Mouse (Mus musculus): ENCODE results near the gene Hoxd12. TPM values are rescaled to one million over a fixed set of nuclear protein-coding genes. Genes with fewer than 3 reads are reported as not detected.

Hoxd12 gene
- polyA plus RNA-seq (2012; fragmentation: generic; extraction: Trizol) = not detected
- long read RNA-seq, experiment 1 = 0 reads
- long read RNA-seq, experiment 2 = 0 reads

DNA sequence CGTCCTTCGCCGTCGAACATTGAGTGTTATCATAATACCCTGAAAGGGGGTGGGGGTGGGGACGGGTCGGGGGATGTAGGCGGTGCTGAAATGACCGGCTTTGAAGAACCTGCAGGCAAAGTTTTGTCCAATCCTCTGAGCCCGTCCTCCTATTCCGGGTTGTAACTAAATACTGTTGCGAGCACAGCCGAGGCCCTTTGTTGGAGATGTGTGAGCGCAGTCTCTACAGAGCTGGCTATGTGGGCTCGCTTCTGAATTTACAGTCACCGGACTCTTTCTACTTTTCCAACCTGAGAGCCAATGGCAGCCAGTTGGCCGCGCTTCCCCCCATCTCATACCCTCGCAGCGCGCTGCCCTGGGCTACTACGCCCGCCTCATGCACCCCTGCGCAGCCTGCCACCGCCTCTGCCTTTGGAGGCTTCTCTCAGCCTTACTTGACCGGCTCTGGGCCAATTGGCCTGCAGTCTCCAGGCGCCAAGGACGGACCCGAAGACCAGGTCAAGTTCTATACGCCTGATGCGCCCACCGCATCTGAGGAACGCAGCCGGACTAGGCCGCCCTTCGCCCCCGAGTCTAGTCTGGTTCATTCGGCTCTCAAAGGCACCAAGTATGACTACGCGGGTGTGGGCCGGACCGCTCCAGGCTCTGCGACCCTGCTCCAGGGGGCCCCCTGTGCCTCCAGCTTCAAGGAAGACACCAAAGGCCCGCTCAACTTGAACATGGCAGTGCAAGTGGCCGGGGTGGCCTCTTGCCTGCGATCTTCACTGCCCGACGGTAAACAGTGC, at the start of gene Hoxd12:
Gene Hoxd12 (plus strand): TSS at position 133 of the 785 bp plus-strand sequence.
- TF ChIP-seq MAX (IDR thresholded peaks at IDR 0.05) = no peak
- TF ChIP-seq CTCF (IDR thresholded peaks at IDR 0.05; ENCODE audit: control insufficient read depth, insufficient read depth, insufficient read length) = no peak
- no peak for TF ChIP-seq CEBPB (IDR thresholded peaks at IDR 0.05; ENCODE audit: low read depth)
- TF ChIP-seq USF1 (IDR thresholded peaks at IDR 0.05; ENCODE audit: low read depth) = no peak
- no peak for TF ChIP-seq MYOD1 (IDR thresholded peaks at IDR 0.05; ENCODE audit: control insufficient read depth, insufficient read length, low read depth)

DNA sequence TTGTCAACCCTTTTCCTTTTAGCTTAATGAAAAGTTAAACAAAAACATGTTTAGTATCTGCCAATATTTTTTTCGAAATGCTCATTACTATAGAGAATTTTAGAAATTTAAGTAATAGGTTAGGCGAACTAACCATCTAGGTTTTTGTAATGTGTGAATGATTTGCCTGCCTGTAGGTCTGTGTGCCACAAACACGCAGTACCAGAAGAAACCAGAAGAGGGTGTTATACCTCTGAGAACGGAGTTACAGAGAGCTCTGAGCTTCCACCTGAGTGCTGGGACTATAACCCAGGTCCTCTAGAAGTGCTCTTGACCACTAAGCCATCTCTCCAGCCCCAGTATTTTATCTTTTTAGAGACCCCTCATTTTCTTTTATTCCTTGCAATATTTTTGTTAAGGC, 39.4 kb upstream of the Hoxd12 start:
- Histone ChIP-seq H3K27me3 (ENCODE audit: control insufficient read depth, insufficient read depth, insufficient read length) (no peaks in the 10 kb centered on the region), H3K36me3 (ENCODE audit: control insufficient read depth, insufficient read depth) (no peaks in the 10 kb centered on the region), H3K79me2 (ENCODE audit: control insufficient read depth, insufficient read depth) (no peaks in the 10 kb centered on the region), H3K79me3 (ENCODE audit: low read depth) (no peaks in the 10 kb centered on the region), H3K4me3 (ENCODE audit: insufficient read depth, poor library complexity, severe bottlenecking) (no peak overlapping the region), H3ac (ENCODE audit: control insufficient read depth, insufficient read length, low read depth) (no peak overlapping the region)
- no peak for TF ChIP-seq USF1 (IDR thresholded peaks at IDR 0.05; ENCODE audit: low read depth)
- no peak for TF ChIP-seq CEBPB (IDR thresholded peaks at IDR 0.05; ENCODE audit: low read depth)
- TF ChIP-seq FOSL1 (IDR thresholded peaks at IDR 0.05; ENCODE audit: insufficient read depth, low read length, poor library complexity, severe bottlenecking) = no peak
- no peak for TF ChIP-seq CTCF (IDR thresholded peaks at IDR 0.05; ENCODE audit: control insufficient read depth, insufficient read depth, insufficient read length)
- no peak for TF ChIP-seq MYOG (IDR thresholded peaks at IDR 0.05; ENCODE audit: control insufficient read depth, extremely low read depth, insufficient read length)
- no peak for TF ChIP-seq MAX (IDR thresholded peaks at IDR 0.05)
- TF ChIP-seq MYOD1 (IDR thresholded peaks at IDR 0.05; ENCODE audit: control insufficient read depth, insufficient read length, low read depth) = no peak

More for the DNA sequence above, at the start of gene Hoxd12:
- H3K79me3 ChIP-seq (ENCODE audit: low read depth) = no peaks in the 10 kb centered on the region
- no peaks in the 10 kb centered on the region for H3K79me2 ChIP-seq (ENCODE audit: control insufficient read depth, insufficient read depth)
- peaks cover 46% of the 10 kb centered on the region for H3K27me3 ChIP-seq (ENCODE audit: control insufficient read depth, insufficient read depth, insufficient read length)
- H3K4me3 ChIP-seq (ENCODE audit: insufficient read depth, poor library complexity, severe bottlenecking) = no peak within 1 kb of the TSS
- no peaks in the 10 kb centered on the region for H3K36me3 ChIP-seq (ENCODE audit: control insufficient read depth, insufficient read depth)
- no peak within 1 kb of the TSS for H3ac ChIP-seq (ENCODE audit: control insufficient read depth, insufficient read length, low read depth)

DNA sequence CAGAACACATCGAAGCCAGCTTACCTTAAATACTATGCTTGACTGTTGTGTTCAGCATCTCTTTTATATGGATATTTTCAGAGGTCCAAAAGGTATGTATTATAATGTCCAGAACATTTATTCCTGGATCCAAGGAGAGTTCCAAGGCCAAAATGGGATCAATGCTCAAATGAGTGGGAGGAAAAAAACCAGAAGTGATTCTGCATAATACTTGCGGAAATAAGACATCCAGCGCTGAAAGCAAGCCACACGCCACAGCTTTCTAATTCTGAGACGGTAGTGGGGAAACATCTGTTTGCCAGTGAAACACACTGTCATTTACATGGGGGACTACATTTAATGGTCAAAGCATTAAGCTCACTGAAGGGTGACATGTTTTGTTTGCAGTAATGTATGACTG, 32.4 kb upstream of the Hoxd12 start:
- peaks cover 7% of the 10 kb centered on the region for H3K27me3 ChIP-seq (ENCODE audit: control insufficient read depth, insufficient read depth, insufficient read length)
- no peaks in the 10 kb centered on the region for H3K79me3 ChIP-seq (ENCODE audit: low read depth)
- no peaks in the 10 kb centered on the region for H3K79me2 ChIP-seq (ENCODE audit: control insufficient read depth, insufficient read depth)
- no peak overlapping the region for H3K4me3 ChIP-seq (ENCODE audit: insufficient read depth, poor library complexity, severe bottlenecking)
- TF ChIP-seq USF1 (IDR thresholded peaks at IDR 0.05; ENCODE audit: low read depth) = no peak
- TF ChIP-seq FOSL1 (IDR thresholded peaks at IDR 0.05; ENCODE audit: insufficient read depth, low read length, poor library complexity, severe bottlenecking) = no peak
- TF ChIP-seq CTCF (IDR thresholded peaks at IDR 0.05; ENCODE audit: control insufficient read depth, insufficient read depth, insufficient read length) = no peak
- TF ChIP-seq MAX (IDR thresholded peaks at IDR 0.05) = no peak
- TF ChIP-seq MYOG (IDR thresholded peaks at IDR 0.05; ENCODE audit: control insufficient read depth, extremely low read depth, insufficient read length) = no peak
- TF ChIP-seq CEBPB (IDR thresholded peaks at IDR 0.05; ENCODE audit: low read depth) = no peak
- TF ChIP-seq MYOD1 (IDR thresholded peaks at IDR 0.05; ENCODE audit: control insufficient read depth, insufficient read length, low read depth) = no peak
- no peak overlapping the region for H3ac ChIP-seq (ENCODE audit: control insufficient read depth, insufficient read length, low read depth)
- H3K36me3 ChIP-seq (ENCODE audit: control insufficient read depth, insufficient read depth) = no peaks in the 10 kb centered on the region

DNA sequence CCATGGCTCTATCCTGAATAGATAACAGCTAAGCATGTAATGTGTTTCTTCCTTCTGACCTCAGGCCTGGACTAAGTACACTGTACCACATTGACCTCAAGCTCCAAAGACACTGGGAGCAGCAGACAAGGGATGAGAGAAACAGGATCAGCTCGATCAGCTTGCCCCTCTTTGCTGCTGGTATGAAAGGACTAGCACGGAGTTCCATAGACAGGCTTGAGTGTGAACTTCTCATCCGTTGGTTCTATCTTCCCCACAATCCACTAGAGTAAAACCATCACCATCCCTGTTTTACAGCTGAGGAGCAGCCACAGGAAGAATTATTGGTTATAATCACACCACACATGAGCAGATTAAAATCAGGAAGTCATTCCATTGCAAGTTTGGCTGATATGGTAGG, 29.2 kb upstream of the Hoxd12 start:
- Histone ChIP-seq H3K27me3 (ENCODE audit: control insufficient read depth, insufficient read depth, insufficient read length) (peaks cover 27% of the 10 kb centered on the region), H3K79me3 (ENCODE audit: low read depth) (no peaks in the 10 kb centered on the region), H3K36me3 (ENCODE audit: control insufficient read depth, insufficient read depth) (no peaks in the 10 kb centered on the region), H3ac (ENCODE audit: control insufficient read depth, insufficient read length, low read depth) (no peak overlapping the region), H3K4me3 (ENCODE audit: insufficient read depth, poor library complexity, severe bottlenecking) (no peak overlapping the region), H3K79me2 (ENCODE audit: control insufficient read depth, insufficient read depth) (no peaks in the 10 kb centered on the region)
- TF ChIP-seq MYOG (IDR thresholded peaks at IDR 0.05; ENCODE audit: control insufficient read depth, extremely low read depth, insufficient read length) = no peak
- TF ChIP-seq CEBPB (IDR thresholded peaks at IDR 0.05; ENCODE audit: low read depth) = no peak
- TF ChIP-seq CTCF (IDR thresholded peaks at IDR 0.05; ENCODE audit: control insufficient read depth, insufficient read depth, insufficient read length) = no peak
- TF ChIP-seq MAX (IDR thresholded peaks at IDR 0.05) = no peak

DNA sequence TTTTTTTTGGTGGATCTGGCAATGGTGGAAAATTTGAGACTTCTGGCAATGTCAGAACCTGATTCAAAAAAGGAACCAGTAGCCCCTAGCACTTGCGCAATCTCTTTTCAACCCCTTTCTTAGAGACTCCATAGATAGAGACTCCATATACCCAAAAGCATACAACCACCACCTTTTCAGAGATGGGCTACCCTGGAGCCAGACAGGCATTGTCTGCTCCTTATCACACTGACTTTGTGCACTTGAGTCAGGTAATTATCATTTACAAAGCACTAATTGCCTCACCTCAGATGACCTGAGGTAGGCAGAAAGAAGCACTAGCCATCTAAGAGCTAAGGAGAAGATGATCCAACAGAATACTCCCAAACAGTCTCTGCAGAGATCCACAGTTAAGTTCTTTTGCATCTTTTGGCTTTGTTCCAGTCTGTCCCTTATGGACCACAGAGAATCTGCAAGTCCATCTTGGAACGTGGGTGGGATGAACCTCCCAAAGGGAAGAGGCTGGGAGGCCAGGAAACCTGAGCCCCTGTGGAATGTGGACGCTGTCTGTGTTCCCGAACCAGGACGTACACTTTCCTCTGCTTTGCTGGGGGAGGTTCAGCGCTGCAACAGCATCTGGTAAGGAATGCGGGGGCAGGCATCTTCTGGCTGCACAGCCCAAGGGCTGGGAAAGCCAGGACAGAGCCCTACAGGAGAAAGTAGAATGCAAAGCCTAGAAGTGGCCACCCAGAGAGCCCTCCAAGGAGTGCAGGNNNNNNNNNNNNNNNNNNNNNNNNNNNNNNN, 27.5 kb upstream of the Hoxd12 start:
- H3K27me3 ChIP-seq (ENCODE audit: control insufficient read depth, insufficient read depth, insufficient read length) = peaks cover 32% of the 10 kb centered on the region
- TF ChIP-seq CEBPB (IDR thresholded peaks at IDR 0.05; ENCODE audit: low read depth) = no peak
- TF ChIP-seq CTCF (IDR thresholded peaks at IDR 0.05; ENCODE audit: control insufficient read depth, insufficient read depth, insufficient read length) = no peak
- no peak for TF ChIP-seq FOSL1 (IDR thresholded peaks at IDR 0.05; ENCODE audit: insufficient read depth, low read length, poor library complexity, severe bottlenecking)
- TF ChIP-seq MYOG (IDR thresholded peaks at IDR 0.05; ENCODE audit: control insufficient read depth, extremely low read depth, insufficient read length) = no peak
- no peak for TF ChIP-seq MAX (IDR thresholded peaks at IDR 0.05)
- no peak for TF ChIP-seq MYOD1 (IDR thresholded peaks at IDR 0.05; ENCODE audit: control insufficient read depth, insufficient read length, low read depth)
- TF ChIP-seq USF1 (IDR thresholded peaks at IDR 0.05; ENCODE audit: low read depth) = no peak
- H3K4me3 ChIP-seq (ENCODE audit: insufficient read depth, poor library complexity, severe bottlenecking) = no peak overlapping the region
- H3K79me3 ChIP-seq (ENCODE audit: low read depth) = no peaks in the 10 kb centered on the region
- no peaks in the 10 kb centered on the region for H3K79me2 ChIP-seq (ENCODE audit: control insufficient read depth, insufficient read depth)
- H3K36me3 ChIP-seq (ENCODE audit: control insufficient read depth, insufficient read depth) = no peaks in the 10 kb centered on the region
- no peak overlapping the region for H3ac ChIP-seq (ENCODE audit: control insufficient read depth, insufficient read length, low read depth)
